Mouse (Mus musculus): ENCODE measurements around the gene Hpf1.

The Hpf1 gene

GRCm38 (mm10) chr8:60900147-60900546 is 9.9 kb downstream of the Hpf1 start:
- DNase-seq = no peak

- peak; percentile 27 for DNase-seq
Observed at GRCm38 (mm10) chr8:60912081-60912480, 21.9 kb downstream of the Hpf1 start.

GRCm38 (mm10) chr8:60912554-60912953 is 22.3 kb downstream of the Hpf1 start:
- DNase-seq = no peak

DNA sequence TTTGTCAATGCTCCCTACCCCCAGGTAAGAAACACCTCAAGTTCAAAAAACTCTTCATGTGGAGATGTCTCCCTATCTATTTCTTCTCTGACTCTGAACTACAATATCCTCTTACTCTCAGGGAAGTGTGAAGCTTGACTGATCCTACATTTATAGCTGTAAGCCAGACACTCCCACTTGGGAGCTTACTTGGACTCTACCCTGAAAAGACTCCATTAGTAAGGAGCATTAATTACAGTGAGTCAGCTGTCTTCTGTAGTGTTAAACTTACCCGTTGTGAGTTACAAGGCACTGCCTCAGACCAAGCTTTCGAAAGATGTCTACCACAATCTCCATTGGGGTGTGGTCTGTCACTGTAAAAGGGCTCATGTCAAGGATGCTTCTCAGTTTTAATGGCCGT is 28.9 kb downstream of the Hpf1 start:
- no peak for DNase-seq

- no peak for DNase-seq
Observed at GRCm38 (mm10) chr8:60920176-60920575, 30.0 kb downstream of the Hpf1 start.

DNA sequence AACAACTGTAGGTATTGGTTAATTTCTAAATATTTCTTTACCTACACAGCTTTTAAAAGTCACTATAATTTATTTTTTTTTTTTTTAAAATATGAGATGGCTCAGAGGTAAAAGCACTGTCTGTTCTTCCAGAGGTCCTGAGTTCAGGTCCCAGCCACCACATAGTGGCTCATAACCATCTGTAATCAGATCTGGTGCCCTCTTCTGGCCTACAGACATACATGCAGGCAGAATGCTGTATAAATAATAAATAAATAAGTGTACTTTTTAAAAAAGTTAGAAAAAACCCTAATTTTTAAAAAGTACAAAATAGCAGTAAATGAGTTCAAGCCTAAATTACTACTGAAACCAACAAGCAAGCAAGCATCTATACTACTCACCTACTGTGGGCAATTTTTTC is 43.4 kb downstream of the Hpf1 start:
- DNase-seq = no peak

DNA sequence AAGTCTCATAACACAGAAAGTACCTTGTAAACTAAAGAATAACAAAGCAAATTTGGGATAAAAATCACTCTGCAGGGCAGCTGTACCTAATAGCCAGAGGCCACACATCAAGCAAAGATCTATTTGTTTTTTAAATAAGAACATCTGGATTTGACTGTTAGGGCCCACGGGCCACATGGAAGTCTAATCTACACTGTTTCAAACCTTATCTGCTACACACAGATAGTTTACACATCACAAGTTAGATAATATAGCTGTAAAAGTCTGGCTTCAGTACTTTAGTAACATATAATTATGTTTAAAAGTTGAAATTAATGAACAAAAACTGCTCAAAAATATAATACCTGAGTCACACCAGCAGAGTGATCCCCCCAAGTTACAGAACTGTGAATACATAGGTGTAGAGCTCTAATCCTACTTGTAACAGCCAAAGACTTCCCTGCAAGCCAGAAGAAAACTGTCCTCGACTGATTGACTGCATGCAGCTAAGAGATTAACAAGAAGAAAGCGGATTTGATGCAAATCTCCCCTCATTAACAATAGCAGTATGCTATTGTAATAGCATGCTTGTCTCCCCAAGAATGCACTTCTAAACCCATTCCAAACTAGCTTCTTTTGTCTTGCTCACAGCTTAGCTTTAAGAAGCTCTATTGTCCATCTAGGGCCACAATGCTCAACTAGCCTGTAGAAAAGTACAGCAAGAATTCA is 48.7 kb downstream of the Hpf1 start:
- no peak for DNase-seq

DNA sequence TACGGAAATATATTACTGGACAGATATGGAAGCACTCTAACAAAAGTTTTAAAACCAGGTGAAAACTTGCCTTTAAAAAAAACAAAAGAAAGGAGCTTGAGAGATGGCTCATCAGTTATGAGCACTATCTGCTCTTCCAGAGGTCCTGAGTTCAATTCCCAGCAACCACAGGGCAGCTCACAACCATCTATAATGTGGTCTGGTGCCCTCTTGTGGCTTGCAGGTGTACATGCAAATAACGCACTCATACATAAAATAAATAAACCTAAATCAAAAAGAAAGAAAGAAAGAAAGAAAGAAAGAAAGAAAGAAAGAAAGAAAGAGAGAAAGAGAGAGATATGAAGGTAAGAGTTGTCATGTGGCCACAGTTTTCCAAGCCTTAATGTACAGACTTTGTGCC is 52.6 kb downstream of the Hpf1 start:
- no peak for DNase-seq

GRCm38 (mm10) chr8:60947503-60947902 is 57.3 kb downstream of the Hpf1 start:
- no peak for DNase-seq

DNA sequence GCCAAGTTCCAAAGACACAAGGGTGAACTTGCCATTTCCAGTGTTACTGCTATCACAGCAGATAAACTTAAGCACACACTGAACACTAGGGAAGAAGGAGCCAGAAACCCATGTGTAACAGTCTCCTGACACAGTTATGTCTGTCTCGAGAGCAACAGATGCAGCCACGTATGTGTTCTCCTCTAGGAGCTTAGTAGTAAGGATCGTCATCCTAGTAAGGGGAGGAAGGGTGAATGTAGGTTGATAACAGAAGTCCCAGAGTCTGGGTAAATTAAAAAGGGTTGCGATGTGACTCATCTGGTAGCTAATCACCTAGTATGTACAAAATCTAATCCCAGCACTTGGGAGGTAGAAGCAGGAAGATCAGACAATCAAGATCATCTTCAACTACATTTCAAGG is 59.6 kb downstream of the Hpf1 start:
- DNase-seq = no peak

DNA sequence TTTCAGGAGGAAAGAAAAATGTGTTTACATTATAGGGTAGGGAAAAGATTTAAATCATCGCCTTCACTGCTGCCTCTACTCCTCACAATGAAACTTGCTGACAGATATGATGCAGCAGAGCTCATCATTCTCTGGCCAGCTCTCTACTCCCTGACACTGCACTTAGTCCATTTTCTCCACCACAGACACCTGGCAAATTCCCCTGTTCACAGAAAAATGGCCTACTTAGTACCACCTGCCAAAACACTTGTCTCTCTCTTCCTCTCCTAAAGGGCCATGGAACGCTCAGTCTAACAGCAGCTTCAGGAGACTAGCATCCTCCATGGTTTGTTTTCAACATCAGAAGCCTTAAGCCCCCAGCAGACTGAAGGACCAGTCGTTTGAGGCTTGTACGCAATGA is 61.1 kb downstream of the Hpf1 start:
- no peak for DNase-seq

GRCm38 (mm10) chr8:60951757-60952156 is 61.5 kb downstream of the Hpf1 start:
- no peak for DNase-seq

GRCm38 (mm10) chr8:60952803-60953202 is 62.6 kb downstream of the Hpf1 start:
- no peak for DNase-seq

- DNase-seq = peak; percentile 51
Observed at GRCm38 (mm10) chr8:60954281-60955014, 64.2 kb downstream of the Hpf1 start.

GRCm38 (mm10) chr8:60956847-60957246 is 66.6 kb downstream of the Hpf1 start:
- no peak for DNase-seq
